Mouse (Mus musculus) heart, embryonic 16.5 days (tissue): ENCODE results near the gene Kif3c. TPM values are rescaled to one million over a fixed set of nuclear protein-coding genes. Genes with fewer than 3 reads are reported as not detected.

ENCODE experiments used
- ATAC-seq: fragments of 200-750 bp; cut with Nextera tagmentation; replicated peaks from 2 replicates; pipeline ENCODE4 v1.8.0; 2017; ENCODE audit warnings: moderate number of reproducible peaks; ENCODE audit not compliant: insufficient read depth, low FRiP score; ENCODE audit errors: extremely low read depth
- H3K27ac ChIP-seq: fragments of 300-500 bp; sonication (generic); 2 replicates; pipeline ENCODE4 v1.5.1; 2014; ENCODE audit warnings: mild to moderate bottlenecking, low read length, control low read depth, moderate library complexity
- H3K27me3 ChIP-seq: fragments of 300-500 bp; sonication (generic); 2 replicates; pipeline ENCODE4 v1.6.1; 2014; ENCODE audit warnings: low read length, mixed read lengths; ENCODE audit not compliant: control insufficient read depth, insufficient read depth
- H3K36me3 ChIP-seq: fragments of 300-500 bp; sonication (generic); 2 replicates; pipeline ENCODE4 v1.6.1; 2014; ENCODE audit not compliant: control insufficient read depth, insufficient read depth
- H3K4me1 ChIP-seq: fragments of 300-500 bp; sonication (generic); 2 replicates; pipeline ENCODE4 v1.6.1; 2014; ENCODE audit warnings: low read length, mixed read lengths; ENCODE audit not compliant: control insufficient read depth, insufficient read depth
- H3K4me2 ChIP-seq: fragments of 300-500 bp; sonication (generic); 2 replicates; pipeline ENCODE4 v1.6.1; 2014; ENCODE audit warnings: low read depth, mild to moderate bottlenecking, control low read depth, low read length
- H3K4me3 ChIP-seq: fragments of 300-500 bp; sonication (generic); 2 replicates; pipeline ENCODE4 v1.5.1; 2014; ENCODE audit warnings: mild to moderate bottlenecking, control low read depth, low read length
- H3K9ac ChIP-seq: fragments of 300-500 bp; sonication (generic); 2 replicates; pipeline ENCODE4 v1.6.1; 2014; ENCODE audit warnings: low read length, control low read depth
- H3K9me3 ChIP-seq: fragments of 300-500 bp; sonication (generic); replicated peaks from 2 replicates; pipeline ENCODE4 v1.6.1; 2016; ENCODE audit warnings: low read length; ENCODE audit not compliant: control insufficient read depth
- WGBS: fragments of 180-500 bp; shearing (Covaris S2); extraction: QIAGEN DNeasy Blood & Tissue Kit; methylation state at CpG from one replicate; pipeline ENCODE4 v1.1.7; 2014; 5-methylcytosine and 5-hydroxymethylcytosine counted together
- polyA plus RNA-seq: library from polyadenylated mRNA; unstranded; fragments of >200 nt; fragmentation: Nextera tagmentation; extraction: Ambion mirVana; gene quantifications from 2 replicates; pipeline ENCODE4 v1.2.1, GENCODE M21; 2015

Gene Kif3c
- polyA plus RNA-seq, 1 experiment from 2014 or later = 5.2 TPM

DNA sequence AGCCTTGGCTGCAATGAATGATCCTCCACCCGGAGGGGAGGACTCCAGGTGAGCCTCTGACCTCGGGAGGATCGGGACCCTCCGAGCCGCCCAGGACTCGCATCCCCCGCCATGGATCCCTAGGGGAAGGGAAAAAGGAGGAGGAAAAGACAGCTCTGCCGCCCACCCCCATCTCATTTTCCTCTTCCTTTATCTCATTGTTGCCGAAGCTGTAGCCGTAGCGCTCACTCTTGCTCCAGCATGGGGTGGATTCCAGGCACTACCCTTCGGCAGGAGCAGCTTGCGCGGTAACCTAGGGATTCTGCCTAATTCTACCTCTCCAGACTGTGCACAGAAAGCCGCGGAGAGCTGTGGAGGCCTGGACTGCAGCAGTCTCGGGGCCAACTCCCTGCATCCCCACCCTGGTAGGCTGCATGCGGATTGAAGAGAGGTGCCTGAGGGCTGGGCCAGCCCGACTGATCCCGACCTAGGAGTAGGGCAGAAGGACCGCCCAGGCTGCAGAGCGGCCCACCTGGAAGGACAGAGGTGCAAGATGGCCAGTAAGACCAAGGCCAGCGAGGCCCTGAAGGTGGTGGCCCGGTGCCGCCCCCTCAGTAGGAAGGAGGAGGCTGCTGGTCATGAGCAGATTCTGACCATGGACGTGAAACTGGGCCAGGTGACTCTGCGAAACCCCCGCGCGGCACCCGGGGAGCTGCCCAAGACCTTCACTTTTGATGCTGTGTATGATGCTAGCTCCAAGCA lies 687 bp downstream of the Kif3c start:
- Histone ChIP-seq H3K4me3 (peak overlapping the region; percentile 88), H3K4me1 (peaks cover 12% of the 10 kb centered on the region), H3K9ac (peak overlapping the region; percentile 86), H3K27ac (peak overlapping the region; percentile 44; the same call in 1 of the 2 replicates), H3K27me3 (no peaks in the 10 kb centered on the region), H3K9me3 (no peaks in the 10 kb centered on the region), H3K36me3 (peaks cover 6% of the 10 kb centered on the region; the same call in 1 of the 2 replicates), H3K4me2 (peak overlapping the region; percentile 96)
- 4% methylated on average over 31 of the region's 31 CpGs for WGBS
- peak; percentile 23; the same call in 1 of the 2 replicates for ATAC-seq

GRCm38 (mm10) chr12:3366190-3366956 lies 1.4 kb downstream of the Kif3c start:
- Histone ChIP-seq H3K36me3 (peaks cover 6% of the 10 kb centered on the region; the same call in 1 of the 2 replicates), H3K27me3 (no peaks in the 10 kb centered on the region), H3K4me3 (peak overlapping the region; percentile 88), H3K27ac (no peak overlapping the region), H3K9ac (peak overlapping the region; percentile 86), H3K4me2 (peak overlapping the region; percentile 96), H3K9me3 (no peaks in the 10 kb centered on the region), H3K4me1 (peaks cover 16% of the 10 kb centered on the region)
- ATAC-seq = 0 out of 2 replicates have a peak, but pooled peaks have one; percentile 11
- WGBS = 64% methylated on average over 22 of the region's 22 CpGs

GRCm38 (mm10) chr12:3366957-3367260 lies 2.0 kb downstream of the Kif3c start:
- Histone ChIP-seq H3K4me3 (no peak overlapping the region), H3K4me1 (peaks cover 17% of the 10 kb centered on the region), H3K9ac (no peak overlapping the region), H3K27ac (no peak overlapping the region), H3K4me2 (no peak overlapping the region), H3K9me3 (no peaks in the 10 kb centered on the region), H3K36me3 (peaks cover 6% of the 10 kb centered on the region; the same call in 1 of the 2 replicates), H3K27me3 (no peaks in the 10 kb centered on the region)
- no peak for ATAC-seq
- 92% methylated on average over 14 of the region's 14 CpGs for whole genome bisulfite sequencing

- H3K9me3 ChIP-seq = no peaks in the 10 kb centered on the region
- H3K4me1 ChIP-seq = peaks cover 17% of the 10 kb centered on the region
- H3K27ac ChIP-seq = no peak overlapping the region
- H3K4me3 ChIP-seq = no peak overlapping the region
- no peak overlapping the region for H3K9ac ChIP-seq
- H3K36me3 ChIP-seq = peaks cover 6% of the 10 kb centered on the region; the same call in 1 of the 2 replicates
- H3K4me2 ChIP-seq = peak overlapping the region; percentile 6; the same call in 1 of the 2 replicates
- ATAC-seq = no peak
- whole genome bisulfite sequencing = 36% methylated on average over 3 of the region's 3 CpGs
- no peaks in the 10 kb centered on the region for H3K27me3 ChIP-seq
Observed at GRCm38 (mm10) chr12:3368771-3369170, 3.8 kb downstream of the Kif3c start.

GRCm38 (mm10) chr12:3370979-3371925 lies 6.3 kb downstream of the Kif3c start:
- Histone ChIP-seq H3K9ac (peak overlapping the region; percentile 9; the same call in 1 of the 2 replicates), H3K4me1 (peaks cover 10% of the 10 kb centered on the region), H3K9me3 (no peaks in the 10 kb centered on the region), H3K27ac (no peak overlapping the region), H3K36me3 (peaks cover 6% of the 10 kb centered on the region; the same call in 1 of the 2 replicates), H3K4me2 (0 out of 2 replicates have a peak overlapping the region, but pooled peaks have one; percentile 11), H3K4me3 (no peak overlapping the region), H3K27me3 (no peaks in the 10 kb centered on the region)
- ATAC-seq = no peak
- 28% methylated on average over 11 of the region's 11 CpGs for WGBS

GRCm38 (mm10) chr12:3371991-3372390 lies 7.1 kb downstream of the Kif3c start:
- Histone ChIP-seq H3K36me3 (peaks cover 4% of the 10 kb centered on the region; the same call in 1 of the 2 replicates), H3K4me3 (no peak overlapping the region), H3K9me3 (no peaks in the 10 kb centered on the region), H3K9ac (no peak overlapping the region), H3K4me2 (no peak overlapping the region), H3K27me3 (no peaks in the 10 kb centered on the region), H3K4me1 (peaks cover 9% of the 10 kb centered on the region), H3K27ac (no peak overlapping the region)
- WGBS = 57% methylated on average over 3 of the region's 3 CpGs
- ATAC-seq = no peak

DNA sequence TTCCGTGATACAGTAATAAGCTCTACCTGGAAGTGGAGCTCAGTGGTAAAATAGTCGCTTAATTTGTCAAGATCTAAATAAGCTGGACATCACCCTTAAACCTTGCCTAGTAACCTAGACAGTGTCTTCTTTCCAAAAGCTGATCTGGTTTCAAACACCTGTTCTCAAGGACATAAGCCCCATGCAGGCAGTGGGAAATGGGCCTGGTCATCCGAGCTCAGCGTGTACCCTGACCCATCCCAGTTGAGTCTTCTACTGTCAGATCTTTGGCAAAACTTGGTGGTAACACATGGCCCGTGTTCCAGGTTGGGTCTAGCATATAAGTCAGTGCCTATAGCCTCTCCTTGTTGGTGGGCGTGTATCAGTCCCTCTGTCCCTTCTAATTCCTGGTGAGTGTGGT lies 8.6 kb downstream of the Kif3c start:
- no peak overlapping the region for H3K4me3 ChIP-seq
- H3K9me3 ChIP-seq = no peaks in the 10 kb centered on the region
- H3K4me2 ChIP-seq = no peak overlapping the region
- no peak for ATAC-seq
- H3K9ac ChIP-seq = no peak overlapping the region
- peaks cover 7% of the 10 kb centered on the region for H3K4me1 ChIP-seq
- no peaks in the 10 kb centered on the region for H3K27me3 ChIP-seq
- no peaks in the 10 kb centered on the region for H3K36me3 ChIP-seq
- no peak overlapping the region for H3K27ac ChIP-seq
- 92% methylated on average over 6 of the region's 6 CpGs for WGBS

DNA sequence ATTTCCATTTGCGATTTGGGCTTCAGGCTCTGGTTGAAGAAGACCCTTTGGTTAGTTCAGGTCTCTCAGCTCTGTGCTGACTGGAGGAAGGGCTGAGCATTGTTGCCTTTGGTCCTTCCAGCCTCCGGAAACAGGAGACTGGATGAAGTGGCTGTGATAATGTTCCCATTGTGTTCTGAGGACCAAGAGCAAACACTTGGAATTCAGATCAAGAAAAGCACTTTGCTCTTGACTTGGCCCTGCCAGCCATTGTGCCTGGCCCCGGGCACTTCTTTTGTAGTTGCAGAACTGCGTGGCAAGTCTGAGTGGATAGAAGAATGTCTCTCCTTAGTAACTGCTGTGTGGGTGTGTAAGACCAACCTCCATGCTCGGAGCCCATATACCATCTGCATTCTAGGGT lies 9.6 kb downstream of the Kif3c start:
- Histone ChIP-seq H3K4me3 (no peak overlapping the region), H3K9me3 (no peaks in the 10 kb centered on the region), H3K4me1 (peaks cover 5% of the 10 kb centered on the region; the same call in 1 of the 2 replicates), H3K27me3 (no peaks in the 10 kb centered on the region), H3K36me3 (no peaks in the 10 kb centered on the region), H3K9ac (no peak overlapping the region), H3K4me2 (no peak overlapping the region), H3K27ac (no peak overlapping the region)
- no peak for ATAC-seq
- WGBS = 62% methylated on average over 5 of the region's 5 CpGs
